Mouse (Mus musculus): ENCODE results near the gene Ttll7. TPM values are rescaled to one million over a fixed set of nuclear protein-coding genes. Genes with fewer than 3 reads are reported as not detected.

Ttll7 gene
- total and polyA plus RNA-seq, 2 experiments = 0.21 to 1.8 TPM

DNA sequence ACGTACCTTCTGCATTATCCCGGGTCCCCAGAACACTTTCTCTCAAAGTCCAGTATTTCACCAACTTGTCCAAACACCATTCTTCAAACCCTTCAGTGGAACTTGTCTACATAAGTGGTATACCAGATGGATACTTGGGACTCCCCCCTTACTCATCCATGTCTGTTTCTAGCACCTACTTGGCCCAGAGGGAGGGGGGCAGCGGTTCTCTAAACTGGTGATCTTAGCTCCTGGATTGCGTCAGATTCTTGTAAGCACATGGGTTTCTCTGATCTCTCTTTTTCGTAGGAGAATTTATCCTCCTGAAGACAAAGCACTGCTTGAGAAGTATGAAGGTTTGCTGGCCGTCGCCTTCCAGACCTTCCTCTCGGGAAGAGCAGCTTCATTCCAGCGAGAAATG, 79.0 kb downstream of the Ttll7 start:
- TF ChIP-seq CTCF (IDR thresholded peaks at IDR 0.05; ENCODE audit: low read depth, low read length) = no peak
- TF ChIP-seq POLR2A (IDR thresholded peaks at IDR 0.05; ENCODE audit: extremely low read depth, insufficient read depth, low read length) = no peak
- Histone ChIP-seq H3K4me3 (ENCODE audit: insufficient read depth, low read depth, low read length) (no peak overlapping the region), H3K9ac (ENCODE audit: low read depth, low read length) (no peak overlapping the region), H3K27me3 (ENCODE audit: control insufficient read depth, insufficient read depth, low read length) (no peaks in the 10 kb centered on the region), H3K36me3 (ENCODE audit: control insufficient read depth, insufficient read depth, low read length) (no peaks in the 10 kb centered on the region), H3K79me2 (ENCODE audit: control insufficient read depth, insufficient read depth, low read length) (no peaks in the 10 kb centered on the region), H3K4me1 (ENCODE audit: control insufficient read depth, insufficient read depth, low read length) (no peaks in the 10 kb centered on the region), H3K27ac (replicated peaks; ENCODE audit: insufficient read depth, low read depth, low read length) (no peak overlapping the region)
- WGBS = 94% methylated on average over 9 of the region's 9 CpGs
- DNase-seq (ENCODE audit: extremely low read depth, low read depth, low spot score) = no peak

DNA sequence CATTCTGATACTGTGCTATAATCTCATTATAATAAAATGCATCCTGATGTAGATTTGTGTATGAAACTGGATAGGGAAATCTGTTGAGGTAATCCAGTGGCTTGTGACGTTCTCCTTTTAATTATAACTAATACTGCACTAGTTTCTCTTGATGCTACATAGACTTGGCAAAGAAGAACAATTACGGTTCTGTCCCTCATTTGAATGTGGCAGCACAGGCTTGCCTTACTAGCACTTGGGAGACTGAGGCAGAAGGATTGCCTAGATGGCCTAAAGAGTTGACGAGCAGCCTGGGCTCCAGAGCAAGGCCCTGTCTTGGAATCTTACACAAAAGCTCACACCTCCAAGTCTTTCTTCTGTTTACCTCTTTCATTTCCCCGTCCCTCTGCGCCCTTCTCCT, 80.3 kb downstream of the Ttll7 start:
- Histone ChIP-seq H3K4me1 (ENCODE audit: control insufficient read depth, insufficient read depth, low read length) (no peaks in the 10 kb centered on the region), H3K79me2 (ENCODE audit: control insufficient read depth, insufficient read depth, low read length) (no peaks in the 10 kb centered on the region), H3K9ac (ENCODE audit: low read depth, low read length) (no peak overlapping the region), H3K27ac (replicated peaks; ENCODE audit: insufficient read depth, low read depth, low read length) (no peak overlapping the region), H3K4me3 (ENCODE audit: insufficient read depth, low read depth, low read length) (no peak overlapping the region), H3K27me3 (ENCODE audit: control insufficient read depth, insufficient read depth, low read length) (no peaks in the 10 kb centered on the region), H3K36me3 (ENCODE audit: control insufficient read depth, insufficient read depth, low read length) (no peaks in the 10 kb centered on the region)
- TF ChIP-seq CTCF (IDR thresholded peaks at IDR 0.05; ENCODE audit: low read depth, low read length) = no peak
- TF ChIP-seq POLR2A (IDR thresholded peaks at IDR 0.05; ENCODE audit: extremely low read depth, insufficient read depth, low read length) = no peak
- 86% methylated on average over 5 of the region's 5 CpGs for WGBS
- DNase-seq (ENCODE audit: extremely low read depth, low read depth, low spot score) = no peak

DNA sequence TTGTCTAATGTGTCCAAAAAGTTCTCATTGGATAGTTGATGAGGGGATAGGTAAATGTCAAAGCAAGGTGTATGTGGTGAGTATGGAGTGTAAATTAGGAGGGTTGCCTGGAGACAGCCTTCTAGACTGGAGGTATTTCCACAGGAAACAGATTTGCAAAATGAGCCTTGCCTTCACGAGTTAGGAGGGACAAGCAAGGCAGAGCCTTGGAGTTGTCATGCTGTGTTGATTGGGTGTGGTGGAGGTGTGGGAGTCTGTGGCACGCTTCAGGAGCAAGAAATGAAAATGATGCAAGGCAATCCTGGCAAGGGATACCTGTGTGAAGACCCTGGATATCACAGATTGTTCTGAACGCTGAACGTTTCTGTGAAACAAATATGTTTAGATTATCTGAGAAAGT, 84.7 kb downstream of the Ttll7 start:
- WGBS = 77% methylated on average over 4 of the region's 4 CpGs
- no peaks in the 10 kb centered on the region for H3K4me1 ChIP-seq (ENCODE audit: control insufficient read depth, insufficient read depth, low read length)
- no peaks in the 10 kb centered on the region for H3K27me3 ChIP-seq (ENCODE audit: control insufficient read depth, insufficient read depth, low read length)
- TF ChIP-seq POLR2A (IDR thresholded peaks at IDR 0.05; ENCODE audit: extremely low read depth, insufficient read depth, low read length) = no peak
- no peak for TF ChIP-seq CTCF (IDR thresholded peaks at IDR 0.05; ENCODE audit: low read depth, low read length)
- H3K27ac ChIP-seq (replicated peaks; ENCODE audit: insufficient read depth, low read depth, low read length) = no peak overlapping the region
- H3K4me3 ChIP-seq (ENCODE audit: insufficient read depth, low read depth, low read length) = no peak overlapping the region
- no peak overlapping the region for H3K9ac ChIP-seq (ENCODE audit: low read depth, low read length)
- no peaks in the 10 kb centered on the region for H3K36me3 ChIP-seq (ENCODE audit: control insufficient read depth, insufficient read depth, low read length)
- H3K79me2 ChIP-seq (ENCODE audit: control insufficient read depth, insufficient read depth, low read length) = no peaks in the 10 kb centered on the region
- no peak for DNase-seq (ENCODE audit: extremely low read depth, low read depth, low spot score)

DNA sequence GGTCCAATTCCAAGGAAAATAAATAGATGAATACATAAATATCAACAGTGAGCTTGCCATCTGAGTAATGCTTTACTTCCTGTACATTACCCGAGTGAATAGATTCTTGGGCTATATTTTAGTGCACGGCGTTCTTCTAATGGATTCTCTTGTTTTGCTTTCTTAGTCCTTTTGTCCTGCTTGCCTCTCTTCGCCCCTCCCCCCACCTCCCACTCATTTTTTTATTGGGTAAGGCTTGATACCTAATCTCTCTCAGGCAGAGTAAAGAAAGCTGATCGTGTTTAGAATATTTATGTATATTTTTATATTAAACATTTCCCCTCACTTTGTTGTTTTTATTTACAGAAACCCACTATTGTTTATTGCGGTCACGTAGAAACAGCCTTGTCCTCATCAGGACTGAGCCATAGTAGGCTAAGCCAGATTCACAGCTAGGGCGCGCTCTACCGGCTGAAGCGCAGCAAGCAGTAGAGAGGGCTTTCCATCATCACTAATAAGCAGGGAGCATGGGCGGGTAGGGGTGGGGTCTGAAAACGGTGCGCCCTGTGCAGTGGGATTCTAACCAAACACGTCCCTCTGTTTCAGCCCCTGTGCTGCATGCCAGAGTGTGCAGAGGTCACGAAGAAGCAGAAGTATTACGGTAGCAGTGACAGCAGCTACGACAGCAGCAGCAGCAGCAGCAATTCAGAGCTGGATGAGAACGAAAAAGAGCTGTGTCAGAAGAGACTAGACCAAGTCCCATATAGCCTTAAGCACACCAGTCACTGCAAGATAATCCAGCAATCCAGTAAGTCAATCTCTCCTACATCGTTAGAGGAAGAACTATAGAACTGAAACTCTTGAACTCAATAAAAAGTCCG, 87.5 kb downstream of the Ttll7 start:
- no peak overlapping the region for H3K27ac ChIP-seq (replicated peaks; ENCODE audit: insufficient read depth, low read depth, low read length)
- no peaks in the 10 kb centered on the region for H3K36me3 ChIP-seq (ENCODE audit: control insufficient read depth, insufficient read depth, low read length)
- no peak for TF ChIP-seq CTCF (IDR thresholded peaks at IDR 0.05; ENCODE audit: low read depth, low read length)
- TF ChIP-seq POLR2A (IDR thresholded peaks at IDR 0.05; ENCODE audit: extremely low read depth, insufficient read depth, low read length) = no peak
- WGBS = 42% methylated on average over 21 of the region's 21 CpGs
- no peaks in the 10 kb centered on the region for H3K4me1 ChIP-seq (ENCODE audit: control insufficient read depth, insufficient read depth, low read length)
- no peak for DNase-seq (ENCODE audit: extremely low read depth, low read depth, low spot score)
- no peaks in the 10 kb centered on the region for H3K79me2 ChIP-seq (ENCODE audit: control insufficient read depth, insufficient read depth, low read length)
- no peaks in the 10 kb centered on the region for H3K27me3 ChIP-seq (ENCODE audit: control insufficient read depth, insufficient read depth, low read length)
- H3K9ac ChIP-seq (ENCODE audit: low read depth, low read length) = no peak overlapping the region
- no peak overlapping the region for H3K4me3 ChIP-seq (ENCODE audit: insufficient read depth, low read depth, low read length)

DNA sequence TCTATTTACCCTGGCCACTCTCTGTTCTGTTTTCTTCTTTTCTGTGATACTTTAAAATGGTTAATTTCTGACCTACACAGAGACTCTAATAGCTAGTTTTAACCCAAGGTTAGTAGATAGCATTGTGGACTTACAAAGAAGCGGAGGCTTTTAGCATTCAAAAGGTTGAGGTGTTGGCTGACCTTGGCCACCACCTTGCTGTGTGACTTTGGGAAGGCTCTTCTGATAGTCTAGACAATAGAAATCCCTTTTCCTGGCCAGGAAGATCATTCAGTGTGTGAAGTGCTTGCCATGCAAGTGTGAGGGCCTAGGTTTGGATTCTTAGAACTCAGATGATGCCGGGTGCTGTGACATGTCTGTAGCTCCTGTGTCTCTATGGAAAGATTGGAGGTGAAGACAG, 90.9 kb downstream of the Ttll7 start:
- Histone ChIP-seq H3K27me3 (ENCODE audit: control insufficient read depth, insufficient read depth, low read length) (no peaks in the 10 kb centered on the region), H3K27ac (replicated peaks; ENCODE audit: insufficient read depth, low read depth, low read length) (no peak overlapping the region), H3K9ac (ENCODE audit: low read depth, low read length) (no peak overlapping the region), H3K36me3 (ENCODE audit: control insufficient read depth, insufficient read depth, low read length) (no peaks in the 10 kb centered on the region), H3K79me2 (ENCODE audit: control insufficient read depth, insufficient read depth, low read length) (no peaks in the 10 kb centered on the region), H3K4me3 (ENCODE audit: insufficient read depth, low read depth, low read length) (no peak overlapping the region), H3K4me1 (ENCODE audit: control insufficient read depth, insufficient read depth, low read length) (no peaks in the 10 kb centered on the region)
- WGBS = 88% methylated on average over 2 of the region's 2 CpGs
- DNase-seq (ENCODE audit: extremely low read depth, low read depth, low spot score) = no peak
- no peak for TF ChIP-seq CTCF (IDR thresholded peaks at IDR 0.05; ENCODE audit: low read depth, low read length)
- TF ChIP-seq POLR2A (IDR thresholded peaks at IDR 0.05; ENCODE audit: extremely low read depth, insufficient read depth, low read length) = no peak

DNA sequence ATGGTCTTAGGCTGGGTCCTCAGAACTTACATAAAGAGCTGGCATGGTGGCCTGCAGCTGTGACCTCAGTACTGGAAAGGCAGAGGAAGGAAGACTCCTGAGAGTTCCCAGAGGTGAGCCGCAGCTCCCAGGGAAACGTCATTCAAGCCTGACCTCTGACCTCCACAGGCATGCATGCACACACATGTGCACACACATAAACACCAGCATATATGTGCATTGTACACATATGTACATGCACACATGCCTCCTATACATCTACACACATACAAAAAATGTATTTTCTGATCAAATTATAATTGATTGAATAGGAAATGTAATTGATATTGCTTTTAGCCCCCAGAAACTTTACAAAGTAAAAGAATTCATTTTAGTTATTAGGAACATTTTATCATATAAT, 93.2 kb downstream of the Ttll7 start:
- H3K27me3 ChIP-seq (ENCODE audit: control insufficient read depth, insufficient read depth, low read length) = no peaks in the 10 kb centered on the region
- DNase-seq (ENCODE audit: extremely low read depth, low read depth, low spot score) = no peak
- no peaks in the 10 kb centered on the region for H3K79me2 ChIP-seq (ENCODE audit: control insufficient read depth, insufficient read depth, low read length)
- no peak overlapping the region for H3K4me3 ChIP-seq (ENCODE audit: insufficient read depth, low read depth, low read length)
- H3K36me3 ChIP-seq (ENCODE audit: control insufficient read depth, insufficient read depth, low read length) = no peaks in the 10 kb centered on the region
- 33% methylated on average over 2 of the region's 2 CpGs for WGBS
- H3K27ac ChIP-seq (replicated peaks; ENCODE audit: insufficient read depth, low read depth, low read length) = no peak overlapping the region
- TF ChIP-seq POLR2A (IDR thresholded peaks at IDR 0.05; ENCODE audit: extremely low read depth, insufficient read depth, low read length) (no peak), CTCF (IDR thresholded peaks at IDR 0.05; ENCODE audit: low read depth, low read length) (no peak)
- no peak overlapping the region for H3K9ac ChIP-seq (ENCODE audit: low read depth, low read length)
- H3K4me1 ChIP-seq (ENCODE audit: control insufficient read depth, insufficient read depth, low read length) = no peaks in the 10 kb centered on the region
